Mouse (Mus musculus) hindbrain, postnatal 0 days (tissue): ENCODE results near the gene Olfr427. TPM values are rescaled to one million over a fixed set of nuclear protein-coding genes. Genes with fewer than 3 reads are reported as not detected.
A peak's percentile ranks its signal among the peaks of the same experiment; 100 is the strongest.

Experiments used
- ATAC-seq: fragments of 200-750 bp; cut with Nextera tagmentation; 2 replicates; pipeline ENCODE4 v1.8.0; 2017; ENCODE audit warnings: mild to moderate bottlenecking, moderate TSS enrichment, moderate library complexity
- DNase-seq: peaks from one replicate; pipeline ENCODE4 v3.0.0-alpha.2; 2015; ENCODE audit warnings: low spot score
- H3K27ac ChIP-seq: fragments of 300-500 bp; sonication (generic); 2 replicates; pipeline ENCODE4 v1.5.1; 2014; ENCODE audit warnings: mild to moderate bottlenecking
- H3K27me3 ChIP-seq: fragments of 300-500 bp; sonication (generic); 2 replicates; pipeline ENCODE4 v1.6.1; 2014; ENCODE audit warnings: low read length, mixed read lengths; ENCODE audit not compliant: insufficient read depth
- H3K36me3 ChIP-seq: fragments of 300-500 bp; sonication (generic); 2 replicates; pipeline ENCODE4 v1.6.1; 2014; ENCODE audit warnings: low read length, mixed read lengths; ENCODE audit not compliant: insufficient read depth
- H3K4me1 ChIP-seq: fragments of 300-500 bp; sonication (generic); 2 replicates; pipeline ENCODE4 v1.6.1; 2014; ENCODE audit warnings: antibody characterized with exemption, low read length, mixed read lengths; ENCODE audit not compliant: insufficient read depth
- H3K4me2 ChIP-seq: fragments of 300-500 bp; sonication (generic); 2 replicates; pipeline ENCODE4 v1.6.1; 2014; ENCODE audit warnings: low read depth, mild to moderate bottlenecking, low read length, moderate library complexity, mixed read lengths
- H3K4me3 ChIP-seq: fragments of 300-500 bp; sonication (generic); 2 replicates; pipeline ENCODE4 v1.5.1; 2014; ENCODE audit warnings: low read length
- H3K9ac ChIP-seq: fragments of 300-500 bp; sonication (generic); replicated peaks from 2 replicates; pipeline ENCODE4 v1.6.1; 2014; ENCODE audit warnings: mild to moderate bottlenecking, low read length, moderate library complexity, mixed read lengths
- H3K9me3 ChIP-seq: fragments of 300-500 bp; sonication (generic); 2 replicates; pipeline ENCODE4 v1.6.1; 2016; ENCODE audit warnings: low read length, mixed read lengths
- CTCF ChIP-seq: IDR thresholded peaks from 2 replicates; pipeline ENCODE4 v1.5.1; 2016; ENCODE audit warnings: antibody characterized with exemption, control low read depth, low read depth
- WGBS: fragments of 180-500 bp; shearing (Covaris S2); extraction: QIAGEN DNeasy Blood & Tissue Kit; methylation state at CpG from one replicate; pipeline ENCODE4 v1.1.7; 2014; 5-methylcytosine and 5-hydroxymethylcytosine counted together
- polyA plus RNA-seq: library from polyadenylated mRNA; unstranded; fragments of >200 nt; fragmentation: Nextera tagmentation; extraction: Ambion mirVana; gene quantifications from 2 replicates; pipeline ENCODE4 v1.2.1, GENCODE M21; 2015
- total RNA-seq: library from RNA; depleted of rRNA; stranded (reverse); fragments of >200 nt; gene quantifications from 2 replicates; pipeline ENCODE4 v1.2.3, GENCODE M21; 2014

Gene Olfr427
- total and polyA plus RNA-seq, 2 experiments from 2014 or later: not detected

DNA sequence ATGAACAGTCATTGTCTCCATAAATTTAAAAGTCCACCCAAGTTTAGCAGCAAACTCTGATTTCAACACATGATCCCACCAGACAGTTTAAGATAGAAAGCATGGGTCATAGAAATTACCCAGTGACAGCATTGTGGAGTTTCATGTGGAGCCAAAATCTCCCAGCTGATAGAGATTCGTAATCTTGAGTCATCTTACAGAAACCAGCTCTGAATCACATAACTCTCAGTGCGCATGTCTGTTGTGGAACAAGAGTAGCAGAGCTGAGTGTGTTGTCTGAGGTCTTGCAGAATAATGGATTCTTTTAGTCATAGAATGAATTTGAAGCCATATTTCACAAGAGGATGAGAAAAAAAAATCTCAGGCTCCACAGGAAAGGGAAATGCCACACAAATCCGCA, 43.7 kb upstream of the Olfr427 start:
- H3K9me3 ChIP-seq: no peaks in the 10 kb centered on the region
- 82% methylated on average over 3 of the region's 3 CpGs for WGBS
- no peak for DNase-seq

DNA sequence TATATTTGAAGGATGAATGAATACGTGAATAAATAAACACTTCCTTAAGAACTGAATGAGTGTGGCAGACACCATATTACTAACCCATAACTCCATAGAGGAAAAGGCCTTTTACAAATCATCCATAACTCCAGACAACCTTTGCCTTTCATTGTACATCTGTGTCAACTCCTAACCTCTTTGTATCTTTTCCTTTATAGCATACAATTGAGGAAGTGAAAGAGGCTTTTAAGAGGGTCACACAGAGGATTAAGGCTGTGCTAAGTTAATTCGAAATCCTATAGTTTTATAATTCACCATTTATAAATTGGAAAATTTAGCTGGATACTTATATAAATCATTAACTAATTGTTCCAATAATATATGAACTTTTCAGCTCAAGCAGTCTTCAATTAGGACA, 41.4 kb upstream of the Olfr427 start:
- DNase-seq (no peak), ATAC-seq (no peak)
- Histone ChIP-seq H3K27ac (no peak overlapping the region), H3K4me3 (no peak overlapping the region), H3K9ac (no peak overlapping the region), H3K36me3 (no peaks in the 10 kb centered on the region), H3K4me2 (no peak overlapping the region), H3K27me3 (no peaks in the 10 kb centered on the region), H3K4me1 (no peaks in the 10 kb centered on the region), H3K9me3 (no peaks in the 10 kb centered on the region)
- no peak for TF ChIP-seq CTCF
- 85% methylated on average over 2 of the region's 2 CpGs for WGBS

More for the DNA sequence above, 43.7 kb upstream of the Olfr427 start:
- no peak overlapping the region for H3K4me2 ChIP-seq
- H3K9ac ChIP-seq: no peak overlapping the region
- no peak overlapping the region for H3K27ac ChIP-seq
- no peaks in the 10 kb centered on the region for H3K27me3 ChIP-seq
- no peaks in the 10 kb centered on the region for H3K36me3 ChIP-seq
- TF ChIP-seq CTCF: no peak
- no peaks in the 10 kb centered on the region for H3K4me1 ChIP-seq
- no peak overlapping the region for H3K4me3 ChIP-seq
- no peak for ATAC-seq

DNA sequence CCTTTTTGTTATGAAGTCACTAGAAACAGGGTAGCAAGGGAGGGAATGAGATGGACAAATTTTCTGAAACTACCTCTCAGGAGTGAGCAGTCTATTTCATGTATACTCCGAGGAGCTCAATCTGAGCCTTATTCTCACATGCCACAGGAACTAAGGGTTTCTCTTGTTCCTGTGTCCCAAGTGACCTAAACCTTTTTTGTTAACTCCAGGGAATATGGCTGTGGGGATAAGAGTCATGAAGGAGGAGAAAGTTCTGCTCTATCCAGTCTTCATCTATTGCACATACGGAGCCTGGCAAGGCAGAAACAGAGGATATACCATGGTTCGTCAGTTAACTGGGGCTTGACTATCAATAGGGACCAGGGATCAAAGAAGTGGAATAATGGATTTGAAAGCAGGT, 30.4 kb upstream of the Olfr427 start, which contains the start of gene Olfr430:
Olfr430 (plus strand) TSS at position 301 of the 400 bp plus-strand sequence.
- Histone ChIP-seq H3K4me1 (no peaks in the 10 kb centered on the region), H3K36me3 (no peaks in the 10 kb centered on the region), H3K27me3 (no peaks in the 10 kb centered on the region), H3K4me2 (no peak within 1 kb of the TSS), H3K9ac (no peak within 1 kb of the TSS), H3K4me3 (no peak within 1 kb of the TSS), H3K27ac (no peak within 1 kb of the TSS), H3K9me3 (no peaks in the 10 kb centered on the region)
- no peak for TF ChIP-seq CTCF
- 91% methylated on average over 3 of the region's 3 CpGs for WGBS
- DNase-seq: no peak
- ATAC-seq: no peak

GRCm38 (mm10) chr1:174084031-174084430, 12.7 kb upstream of the Olfr427 start, which contains the start of gene Olfr429:
TSS of gene Olfr429 (plus strand) at chr1:174084331.
- WGBS: 91% methylated on average over 2 of the region's 2 CpGs
- Histone ChIP-seq H3K36me3 (no peaks in the 10 kb centered on the region), H3K4me1 (no peaks in the 10 kb centered on the region), H3K27ac (no peak within 1 kb of the TSS), H3K4me2 (no peak within 1 kb of the TSS), H3K9me3 (no peaks in the 10 kb centered on the region), H3K9ac (no peak within 1 kb of the TSS), H3K4me3 (no peak within 1 kb of the TSS), H3K27me3 (no peaks in the 10 kb centered on the region)
- no peak for DNase-seq
- TF ChIP-seq CTCF: no peak
- ATAC-seq: no peak

DNA sequence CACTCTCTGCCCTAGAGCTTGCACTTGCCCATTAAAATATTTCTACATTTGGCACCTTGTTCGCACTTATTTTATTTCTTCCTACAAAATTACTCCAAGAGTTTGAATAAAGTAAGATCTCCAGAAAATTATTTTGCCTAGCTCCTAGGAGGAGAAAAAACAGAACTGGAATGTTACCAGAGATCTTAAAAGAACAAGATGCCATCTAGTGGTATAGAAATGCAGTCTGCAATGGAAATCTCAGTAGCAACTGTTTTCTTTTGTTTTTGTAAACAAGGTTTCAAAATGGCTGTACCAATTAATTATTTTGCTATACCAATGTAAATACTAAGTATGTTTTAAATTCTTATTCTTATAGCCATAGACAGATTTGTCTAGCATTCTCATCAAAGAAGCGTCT, 7.0 kb downstream of the Olfr427 start:
- Histone ChIP-seq H3K36me3 (no peaks in the 10 kb centered on the region), H3K4me1 (no peaks in the 10 kb centered on the region), H3K27me3 (no peaks in the 10 kb centered on the region), H3K4me2 (no peak overlapping the region), H3K27ac (no peak overlapping the region), H3K9me3 (no peaks in the 10 kb centered on the region), H3K9ac (no peak overlapping the region), H3K4me3 (no peak overlapping the region)
- TF ChIP-seq CTCF: peak; percentile 63
- DNase-seq: peak; percentile 64
- no peak for ATAC-seq
- WGBS: 58% methylated on average over 2 of the region's 2 CpGs

- 38% methylated on average over 2 of the region's 2 CpGs for WGBS
- DNase-seq: no peak
- no peaks in the 10 kb centered on the region for H3K4me1 ChIP-seq
- TF ChIP-seq CTCF: no peak
- H3K4me2 ChIP-seq: no peak within 1 kb of the TSS
- H3K9ac ChIP-seq: no peak within 1 kb of the TSS
- no peak within 1 kb of the TSS for H3K4me3 ChIP-seq
- H3K9me3 ChIP-seq: no peaks in the 10 kb centered on the region
- ATAC-seq: no peak
- H3K36me3 ChIP-seq: no peaks in the 10 kb centered on the region
- H3K27ac ChIP-seq: no peak within 1 kb of the TSS
- no peaks in the 10 kb centered on the region for H3K27me3 ChIP-seq
These were observed 24.4 kb downstream of the Olfr427 start, which contains the start of gene Olfr231 for GRCm38 (mm10) chr1:174121062-174121461. TSS of gene Olfr231 (minus strand) at chr1:174121162.

DNA sequence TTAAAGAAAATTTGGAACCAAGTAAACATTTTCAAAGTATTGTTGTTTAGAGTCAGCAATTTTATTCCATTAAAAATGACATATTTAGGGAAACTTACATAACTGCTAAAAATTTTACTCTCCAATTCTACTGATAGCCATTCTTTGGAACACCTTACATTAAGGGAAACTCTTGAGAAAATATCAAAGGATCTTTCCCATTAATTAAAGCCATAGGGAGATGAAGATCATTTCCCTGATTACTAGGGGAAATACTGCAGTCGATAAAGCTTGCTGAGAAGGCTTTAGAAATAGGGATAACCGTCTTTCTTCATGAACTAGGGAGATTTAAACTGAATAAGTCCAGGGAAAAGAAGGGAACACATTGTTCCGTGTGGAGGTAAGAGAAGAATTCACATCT, 34.5 kb downstream of the Olfr427 start, which contains the start of gene Olfr424:
Olfr424 (plus strand) TSS at position 301 of the 400 bp plus-strand sequence.
- H3K4me3 ChIP-seq: no peak within 1 kb of the TSS
- no peaks in the 10 kb centered on the region for H3K9me3 ChIP-seq
- DNase-seq: no peak
- no peak within 1 kb of the TSS for H3K27ac ChIP-seq
- no peaks in the 10 kb centered on the region for H3K4me1 ChIP-seq
- WGBS: 82% methylated on average over 3 of the region's 3 CpGs
- no peaks in the 10 kb centered on the region for H3K36me3 ChIP-seq
- ATAC-seq: no peak
- H3K4me2 ChIP-seq: no peak within 1 kb of the TSS
- H3K27me3 ChIP-seq: no peaks in the 10 kb centered on the region
- no peak for TF ChIP-seq CTCF
- no peak within 1 kb of the TSS for H3K9ac ChIP-seq
